Mouse (Mus musculus) neural tube, embryonic 11.5 days (tissue): Measurements from ENCODE around the gene Dip2b. TPM values are rescaled to one million over a fixed set of nuclear protein-coding genes. Genes with fewer than 3 reads are reported as not detected.

ENCODE experiments used
- ATAC-seq: fragments of 200-750 bp; cut with Nextera tagmentation; 2 replicates; pipeline ENCODE4 v1.8.0; 2017; ENCODE audit warnings: moderate number of reproducible peaks, mild to moderate bottlenecking, moderate TSS enrichment, moderate library complexity; ENCODE audit not compliant: insufficient read depth, low FRiP score, low TSS enrichment
- DNase-seq: peaks from one replicate; pipeline ENCODE4 v3.0.0-alpha.2; 2015; ENCODE audit warnings: low spot score
- H3K27ac ChIP-seq: fragments of 300-500 bp; sonication (generic); 2 replicates; pipeline ENCODE4 v1.5.1; 2014; ENCODE audit warnings: low read depth, mild to moderate bottlenecking, low read length
- H3K27me3 ChIP-seq: fragments of 300-500 bp; sonication (generic); 2 replicates; pipeline ENCODE4 v1.6.1; 2014; ENCODE audit warnings: mild to moderate bottlenecking, low read length, mixed read lengths; ENCODE audit not compliant: control insufficient read depth, insufficient read depth
- H3K36me3 ChIP-seq: fragments of 300-500 bp; sonication (generic); 2 replicates; pipeline ENCODE4 v1.6.1; 2014; ENCODE audit warnings: mild to moderate bottlenecking, low read length, moderate library complexity, mixed read lengths; ENCODE audit not compliant: control insufficient read depth, insufficient read depth
- H3K4me1 ChIP-seq: fragments of 300-500 bp; sonication (generic); 2 replicates; pipeline ENCODE4 v1.6.1; 2014; ENCODE audit warnings: low read length, mixed read lengths; ENCODE audit not compliant: control insufficient read depth, insufficient read depth
- H3K4me2 ChIP-seq: fragments of 300-500 bp; sonication (generic); 2 replicates; pipeline ENCODE4 v1.6.1; 2014; ENCODE audit warnings: low read depth, mild to moderate bottlenecking, moderate library complexity
- H3K4me3 ChIP-seq: fragments of 300-500 bp; sonication (generic); 2 replicates; pipeline ENCODE4 v1.5.1; 2014; ENCODE audit warnings: low read depth, low read length
- H3K9ac ChIP-seq: fragments of 300-500 bp; sonication (generic); 2 replicates; pipeline ENCODE4 v1.6.1; 2014; ENCODE audit warnings: mild to moderate bottlenecking, low read length
- H3K9me3 ChIP-seq: fragments of 300-500 bp; sonication (generic); 2 replicates; pipeline ENCODE4 v1.6.1; 2016; ENCODE audit warnings: low read length; ENCODE audit not compliant: control insufficient read depth
- WGBS: fragments of 180-500 bp; shearing (Covaris S2); extraction: QIAGEN DNeasy Blood & Tissue Kit; methylation state at CpG from one replicate; pipeline ENCODE4 v1.1.7; 2014; 5-methylcytosine and 5-hydroxymethylcytosine counted together
- polyA plus RNA-seq: library from polyadenylated mRNA; unstranded; fragments of >200 nt; fragmentation: Nextera tagmentation; extraction: Ambion mirVana; gene quantifications from 2 replicates; pipeline ENCODE4 v1.2.1, GENCODE M21; 2014

Gene Dip2b
- polyA plus RNA-seq, 1 experiment from 2014 or later: 27.9 TPM

- Histone ChIP-seq H3K9me3 (no peaks in the 10 kb centered on the region), H3K36me3 (no peaks in the 10 kb centered on the region), H3K4me3 (no peak overlapping the region), H3K4me2 (no peak overlapping the region), H3K27ac (no peak overlapping the region), H3K27me3 (no peaks in the 10 kb centered on the region), H3K9ac (no peak overlapping the region), H3K4me1 (peaks cover 4% of the 10 kb centered on the region; the same call in 1 of the 2 replicates)
- DNase-seq (no peak), ATAC-seq (no peak)
- 84% methylated on average over 3 of the region's 3 CpGs for WGBS
Observed at GRCm38 (mm10) chr15:100145917-100146316, 107.5 kb downstream of the Dip2b start.

- Histone ChIP-seq H3K27me3 (no peaks in the 10 kb centered on the region), H3K36me3 (peaks cover 2% of the 10 kb centered on the region; the same call in 1 of the 2 replicates), H3K9me3 (no peaks in the 10 kb centered on the region), H3K27ac (no peak overlapping the region), H3K9ac (no peak overlapping the region), H3K4me3 (no peak overlapping the region), H3K4me1 (no peaks in the 10 kb centered on the region), H3K4me2 (no peak overlapping the region)
- no peak for DNase-seq
- WGBS: 71% methylated on average over 4 of the region's 4 CpGs
- no peak for ATAC-seq
Observed at GRCm38 (mm10) chr15:100150593-100150992, 112.1 kb downstream of the Dip2b start.

GRCm38 (mm10) chr15:100152321-100152720 is 113.9 kb downstream of the Dip2b start:
- H3K9ac ChIP-seq: no peak overlapping the region
- no peaks in the 10 kb centered on the region for H3K27me3 ChIP-seq
- peaks cover 2% of the 10 kb centered on the region; the same call in 1 of the 2 replicates for H3K36me3 ChIP-seq
- DNase-seq: no peak
- H3K4me2 ChIP-seq: no peak overlapping the region
- H3K27ac ChIP-seq: no peak overlapping the region
- ATAC-seq: no peak
- H3K9me3 ChIP-seq: no peaks in the 10 kb centered on the region
- H3K4me1 ChIP-seq: no peaks in the 10 kb centered on the region
- no peak overlapping the region for H3K4me3 ChIP-seq
- 96% methylated on average over 3 of the region's 3 CpGs for WGBS

DNA sequence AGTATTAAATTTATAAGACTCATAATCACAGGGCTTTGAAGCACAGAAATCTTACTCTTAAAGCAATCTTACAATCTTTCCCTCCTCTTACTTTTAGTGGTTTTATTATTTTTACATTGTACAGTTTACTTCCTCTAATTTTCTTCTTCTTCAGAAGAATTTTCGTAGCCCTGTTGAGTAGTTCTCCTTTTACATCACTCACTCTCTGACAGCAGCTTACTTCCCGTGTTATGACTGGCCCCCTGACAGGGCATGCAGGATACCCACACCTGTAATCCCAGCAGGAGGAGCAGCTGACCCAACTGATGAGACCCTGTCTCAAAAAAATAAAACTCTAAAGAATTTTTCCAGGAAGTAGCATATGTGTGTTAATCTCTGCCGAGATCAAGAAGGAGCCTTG is 114.6 kb downstream of the Dip2b start:
- H3K27me3 ChIP-seq: no peaks in the 10 kb centered on the region
- no peak overlapping the region for H3K9ac ChIP-seq
- H3K4me3 ChIP-seq: no peak overlapping the region
- no peaks in the 10 kb centered on the region for H3K9me3 ChIP-seq
- H3K36me3 ChIP-seq: peaks cover 2% of the 10 kb centered on the region; the same call in 1 of the 2 replicates
- H3K4me1 ChIP-seq: no peaks in the 10 kb centered on the region
- ATAC-seq (no peak), DNase-seq (no peak)
- no peak overlapping the region for H3K4me2 ChIP-seq
- 80% methylated on average over 3 of the region's 3 CpGs for WGBS
- no peak overlapping the region for H3K27ac ChIP-seq

DNA sequence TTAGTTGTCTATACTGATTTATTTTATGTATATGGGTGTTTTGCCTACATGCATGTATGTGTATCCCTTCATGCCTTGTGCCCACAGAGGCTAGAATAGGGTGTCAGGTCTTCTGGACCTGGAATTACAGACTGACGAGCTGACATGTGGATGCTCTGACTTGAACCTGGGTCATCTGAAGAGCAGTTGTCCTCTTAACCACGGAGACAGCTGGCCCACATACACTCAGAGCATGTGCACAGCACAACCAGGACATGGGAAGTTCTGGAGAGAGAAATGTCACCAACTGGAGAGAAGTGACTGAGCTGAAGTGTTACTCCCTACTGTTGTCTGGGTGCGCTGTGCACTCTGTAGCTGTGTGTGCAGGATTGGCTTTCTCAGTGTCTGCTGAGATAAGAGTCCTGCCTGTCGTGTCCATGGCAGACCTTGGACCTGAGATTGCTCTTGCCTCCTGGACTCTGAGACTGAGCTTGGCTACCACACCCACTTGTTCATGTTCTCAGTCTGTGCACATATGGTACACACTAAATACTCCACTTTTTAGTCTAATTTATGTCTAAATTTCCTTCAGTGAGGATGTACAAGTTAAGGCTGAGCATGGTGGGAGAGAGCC is 117.7 kb downstream of the Dip2b start:
- 94% methylated on average over 4 of the region's 4 CpGs for WGBS
- no peak for DNase-seq
- H3K4me1 ChIP-seq: no peaks in the 10 kb centered on the region

DNA sequence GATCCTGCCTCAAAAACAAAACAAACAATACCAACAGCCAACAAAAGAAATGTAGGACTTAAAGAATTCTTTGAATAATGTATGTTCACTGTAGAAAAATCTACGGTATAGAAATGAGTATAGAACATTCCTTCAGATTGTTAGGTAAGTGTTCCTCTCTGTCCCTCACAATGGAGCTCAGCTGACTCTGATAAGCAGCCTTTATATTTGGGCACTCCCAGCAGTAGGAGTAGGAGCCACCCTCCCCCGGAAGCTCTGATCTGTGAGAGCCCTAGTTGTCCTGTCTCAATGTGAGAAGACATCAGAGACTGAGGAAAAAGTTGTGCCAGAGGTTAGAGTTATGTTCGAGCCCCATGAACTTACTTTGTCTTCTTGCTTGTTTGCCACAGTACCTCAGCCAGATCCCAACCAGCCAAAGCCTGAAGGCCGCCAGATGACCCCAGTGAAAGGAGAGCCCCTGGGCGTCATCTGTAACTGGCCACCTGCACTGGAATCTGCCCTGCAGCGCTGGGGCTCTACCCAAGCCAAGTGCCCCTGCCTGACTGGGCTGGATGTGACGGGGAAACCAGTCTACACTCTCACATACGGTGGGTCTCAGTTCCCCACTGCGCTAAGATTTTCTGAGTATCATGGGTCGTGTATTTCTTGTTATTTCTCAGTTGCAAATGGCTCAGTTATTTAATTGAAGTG is 118.5 kb downstream of the Dip2b start:
- Histone ChIP-seq H3K4me1 (no peaks in the 10 kb centered on the region), H3K9ac (no peak overlapping the region), H3K27me3 (no peaks in the 10 kb centered on the region), H3K4me2 (no peak overlapping the region), H3K36me3 (peaks cover 7% of the 10 kb centered on the region), H3K27ac (no peak overlapping the region), H3K4me3 (no peak overlapping the region), H3K9me3 (no peaks in the 10 kb centered on the region)
- ATAC-seq (no peak), DNase-seq (no peak)
- 90% methylated on average over 10 of the region's 10 CpGs for WGBS

More for the DNA sequence above, 117.7 kb downstream of the Dip2b start:
- no peaks in the 10 kb centered on the region for H3K9me3 ChIP-seq
- no peak overlapping the region for H3K4me3 ChIP-seq
- H3K4me2 ChIP-seq: no peak overlapping the region
- no peak overlapping the region for H3K27ac ChIP-seq
- peaks cover 5% of the 10 kb centered on the region for H3K36me3 ChIP-seq
- ATAC-seq: no peak
- no peak overlapping the region for H3K9ac ChIP-seq
- H3K27me3 ChIP-seq: no peaks in the 10 kb centered on the region

DNA sequence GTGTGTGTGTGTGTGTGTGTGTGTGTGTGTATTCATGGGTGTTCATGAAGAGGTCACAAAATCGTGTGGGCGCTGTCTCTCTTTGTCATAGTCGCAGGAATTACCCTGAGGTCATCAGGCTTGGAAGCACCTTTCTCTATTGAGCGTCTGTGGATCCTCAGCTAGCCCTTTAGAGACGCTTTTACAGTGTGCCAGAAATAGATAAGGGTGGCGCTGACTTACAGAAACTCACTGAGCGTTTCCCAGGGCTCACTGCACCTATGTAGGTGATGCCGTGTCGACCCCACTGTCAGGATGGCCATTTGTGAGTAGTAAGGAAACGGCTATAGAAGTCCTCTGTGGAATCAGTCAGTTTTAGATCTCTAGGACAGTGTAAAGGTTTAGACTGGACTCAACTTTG is 120.5 kb downstream of the Dip2b start:
- no peaks in the 10 kb centered on the region for H3K4me1 ChIP-seq
- 94% methylated on average over 10 of the region's 10 CpGs for WGBS
- H3K9ac ChIP-seq: no peak overlapping the region
- H3K27me3 ChIP-seq: no peaks in the 10 kb centered on the region
- H3K4me2 ChIP-seq: no peak overlapping the region
- H3K27ac ChIP-seq: no peak overlapping the region
- no peaks in the 10 kb centered on the region for H3K9me3 ChIP-seq
- no peak overlapping the region for H3K4me3 ChIP-seq
- ATAC-seq (no peak), DNase-seq (no peak)
- peaks cover 9% of the 10 kb centered on the region for H3K36me3 ChIP-seq

- Histone ChIP-seq H3K36me3 (peaks cover 7% of the 10 kb centered on the region), H3K4me2 (no peak overlapping the region), H3K9me3 (no peaks in the 10 kb centered on the region), H3K4me1 (no peaks in the 10 kb centered on the region), H3K4me3 (no peak overlapping the region), H3K27ac (no peak overlapping the region), H3K27me3 (no peaks in the 10 kb centered on the region), H3K9ac (no peak overlapping the region)
- no peak for ATAC-seq
- no peak for DNase-seq
- WGBS: 84% methylated on average over 6 of the region's 6 CpGs
Observed at GRCm38 (mm10) chr15:100161747-100162280, 123.3 kb downstream of the Dip2b start.
